Mouse (Mus musculus) urinary bladder, postnatal 36 days (tissue): Measurements from ENCODE around the gene Ccni.
A peak's percentile ranks its signal among the peaks of the same experiment; 100 is the strongest.

Experiments
- DNase-seq, 2 experiments: peaks; one replicate each; pipeline ENCODE4 v3.0.0; 2022; ENCODE audit warnings: low spot score in 2 of 2, mixed read lengths in 1 of 2

Gene Ccni

GRCm38 (mm10) chr5:93201181-93201580 is 5.1 kb downstream of the Ccni start:
- DNase-seq, result no peak

- no peak for DNase-seq
Observed at GRCm38 (mm10) chr5:93198232-93198631, 8.1 kb downstream of the Ccni start.

DNA sequence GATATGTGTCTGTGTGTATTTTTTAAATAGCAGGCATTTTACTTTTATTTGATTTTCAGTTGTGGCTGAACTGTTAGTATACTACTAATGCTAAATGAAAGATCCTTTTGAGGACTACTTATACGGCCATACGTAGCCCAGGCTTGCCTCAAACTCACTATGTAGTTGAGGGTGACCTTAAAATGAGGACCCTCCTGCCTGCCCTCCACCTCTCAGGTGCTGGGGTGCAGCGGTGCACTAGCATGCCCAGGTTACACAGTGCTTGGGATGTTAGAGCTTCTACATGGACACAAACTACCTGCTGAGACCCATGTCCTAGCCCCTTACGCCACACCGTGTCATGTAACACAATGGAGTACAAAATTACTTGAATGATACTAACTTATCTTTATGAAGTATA is 15.9 kb downstream of the Ccni start:
- DNase-seq, result no peak

- DNase-seq, result no peak
Observed at GRCm38 (mm10) chr5:93189607-93190006, 16.7 kb downstream of the Ccni start.

GRCm38 (mm10) chr5:93184548-93184947 is 21.7 kb downstream of the Ccni start:
- no peak for DNase-seq

GRCm38 (mm10) chr5:93183311-93183710 is 23.0 kb downstream of the Ccni start:
- no peak for DNase-seq

DNA sequence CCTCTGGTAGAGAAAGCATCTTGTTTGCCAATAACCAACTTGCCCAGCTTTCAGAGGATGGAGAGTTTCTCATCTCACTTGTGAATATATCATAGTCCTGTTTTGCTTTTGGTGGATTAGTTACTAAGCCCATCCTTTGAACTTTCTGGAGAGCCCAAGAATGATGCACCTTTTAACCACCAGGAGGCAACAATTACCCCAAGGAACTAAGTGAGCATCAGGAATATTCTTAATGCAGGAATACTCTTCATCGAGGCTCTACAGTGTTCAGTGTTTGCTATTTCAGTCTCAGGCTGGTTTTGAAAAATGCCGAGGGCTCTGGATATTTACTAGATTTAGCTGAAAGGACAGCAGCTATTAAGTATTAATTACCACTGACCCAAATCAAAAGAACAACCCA is 26.0 kb downstream of the Ccni start:
- no peak for DNase-seq

DNA sequence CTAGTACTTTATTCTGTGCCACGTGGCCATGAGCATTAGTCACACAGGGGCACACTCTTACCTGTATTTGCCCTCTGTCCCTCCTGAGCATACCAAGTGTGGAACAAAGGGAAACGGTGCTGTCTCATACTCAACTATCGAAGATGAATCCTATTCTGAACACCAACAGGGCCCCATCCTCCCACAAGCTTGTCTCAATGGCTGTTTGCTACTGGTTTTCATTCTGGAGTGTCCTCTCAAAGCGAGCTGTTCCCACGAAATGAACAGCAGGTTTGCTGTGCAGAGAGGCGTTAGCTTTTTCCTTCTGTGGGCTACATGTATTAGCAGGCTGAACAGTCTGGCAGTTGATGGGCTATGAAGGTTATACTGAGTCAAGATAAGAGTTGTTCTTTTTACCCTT is 27.7 kb downstream of the Ccni start:
- DNase-seq, result no peak

GRCm38 (mm10) chr5:93174675-93175074 is 31.6 kb downstream of the Ccni start:
- DNase-seq, result no peak

- no peak for DNase-seq
Observed at GRCm38 (mm10) chr5:93172536-93172935, 33.8 kb downstream of the Ccni start.

DNA sequence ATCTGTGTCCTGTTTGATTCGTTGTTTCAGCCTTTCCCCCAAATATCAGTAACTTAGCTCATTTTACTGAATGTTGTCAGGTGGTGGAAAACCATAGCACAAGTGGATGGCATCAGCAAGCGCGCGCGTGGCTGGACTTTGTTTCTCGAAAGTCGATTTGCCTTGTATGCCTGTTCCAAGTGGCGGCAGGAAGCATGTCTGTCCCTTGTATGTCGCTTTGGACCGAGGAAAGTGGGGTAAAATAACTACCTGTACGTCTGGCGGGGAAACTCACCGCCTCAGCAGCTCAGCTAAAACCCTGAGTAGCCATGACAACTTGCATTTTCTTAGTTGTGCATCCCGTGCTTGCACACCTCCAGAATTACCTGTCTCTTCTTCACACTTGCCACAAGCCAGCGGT is 34.9 kb downstream of the Ccni start:
- no peak for DNase-seq

- DNase-seq, result no peak
Observed at GRCm38 (mm10) chr5:93168654-93169053, 37.6 kb downstream of the Ccni start.

- no peak for DNase-seq
Observed at GRCm38 (mm10) chr5:93167919-93168516, 38.3 kb downstream of the Ccni start.

DNA sequence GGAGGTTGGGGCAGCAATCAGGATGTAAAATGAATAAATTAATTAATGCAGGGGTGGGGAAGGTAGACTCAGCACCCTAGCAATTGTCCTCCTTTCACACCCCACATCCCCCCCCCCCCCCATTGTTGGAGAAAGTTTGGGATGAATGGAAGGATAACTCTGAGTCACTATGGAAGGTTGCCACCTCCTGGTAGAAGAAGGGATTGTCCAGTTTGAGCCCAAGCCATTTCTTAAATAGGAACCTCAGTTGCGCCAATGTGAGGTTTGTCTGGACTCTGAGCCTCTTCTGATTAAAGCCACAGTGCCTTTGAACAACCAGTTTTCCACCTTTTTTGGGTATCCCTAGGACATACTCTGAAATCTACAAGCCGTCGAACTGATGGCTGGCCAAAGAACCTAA is 42.8 kb downstream of the Ccni start:
- DNase-seq, result peak in 1 of 2 experiments; percentile 32

DNA sequence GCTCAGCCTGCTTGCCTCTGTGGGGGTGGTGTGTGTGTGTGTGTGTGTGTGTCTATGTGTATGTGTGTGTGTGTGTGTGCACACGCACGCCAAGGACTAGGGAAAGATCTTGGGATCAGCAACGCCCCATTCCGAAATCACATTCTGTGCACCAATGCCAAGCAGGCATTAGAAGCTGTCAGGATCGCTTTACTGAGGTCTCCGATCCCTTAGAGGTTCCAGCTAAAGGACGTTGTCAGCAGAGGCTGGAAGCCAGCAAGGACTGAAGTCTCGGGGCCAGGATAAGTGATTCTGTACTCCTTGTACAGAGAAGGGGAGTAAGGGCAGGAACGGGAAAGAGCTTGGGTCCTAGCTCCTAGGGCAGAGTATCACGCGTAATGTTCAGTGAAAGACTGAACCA is 51.9 kb downstream of the Ccni start:
- no peak for DNase-seq

GRCm38 (mm10) chr5:93152451-93152850 is 53.8 kb downstream of the Ccni start:
- DNase-seq, result no peak

GRCm38 (mm10) chr5:93151985-93152384 is 54.3 kb downstream of the Ccni start:
- no peak for DNase-seq

DNA sequence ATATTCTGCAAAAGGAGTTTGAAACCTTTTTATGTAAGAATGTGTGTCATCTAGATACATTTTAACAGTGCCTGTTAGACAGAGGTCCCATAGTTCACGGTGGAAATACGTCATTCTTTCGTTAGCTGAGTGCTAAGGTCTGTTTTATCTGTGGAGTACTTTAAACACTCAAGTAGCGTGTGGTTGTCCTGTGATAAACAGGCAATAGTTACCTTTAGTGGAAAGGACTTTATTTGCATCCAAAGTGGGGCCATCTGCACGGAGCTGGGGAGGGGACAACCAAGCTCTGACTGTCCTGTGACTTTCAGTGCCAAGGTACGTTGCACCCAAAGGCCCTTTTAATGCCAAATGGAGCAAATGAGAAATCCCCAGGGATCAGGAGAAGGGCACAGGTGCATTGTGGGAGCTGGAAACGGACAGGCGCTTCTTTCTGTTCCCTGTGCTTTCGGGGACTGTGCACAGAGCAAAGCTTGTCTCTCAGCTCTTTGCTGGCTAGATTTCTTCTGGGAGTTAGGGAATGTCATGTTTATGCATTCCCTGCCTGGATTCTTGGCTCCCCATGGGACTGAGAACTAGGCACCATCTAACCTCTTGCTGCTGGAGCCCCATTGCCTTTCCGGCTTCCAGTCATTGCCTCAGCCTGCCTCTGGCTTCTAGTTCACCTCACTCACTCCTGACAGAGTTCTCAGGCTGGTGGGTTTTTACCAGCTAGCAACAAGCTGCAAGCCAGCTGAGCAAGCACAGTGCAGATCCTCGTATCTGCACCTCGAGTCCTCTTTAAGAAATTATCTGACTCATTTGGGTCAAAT is 56.1 kb downstream of the Ccni start:
- DNase-seq, result no peak

- no peak for DNase-seq
Observed at GRCm38 (mm10) chr5:93145504-93145903, 60.8 kb downstream of the Ccni start.

DNA sequence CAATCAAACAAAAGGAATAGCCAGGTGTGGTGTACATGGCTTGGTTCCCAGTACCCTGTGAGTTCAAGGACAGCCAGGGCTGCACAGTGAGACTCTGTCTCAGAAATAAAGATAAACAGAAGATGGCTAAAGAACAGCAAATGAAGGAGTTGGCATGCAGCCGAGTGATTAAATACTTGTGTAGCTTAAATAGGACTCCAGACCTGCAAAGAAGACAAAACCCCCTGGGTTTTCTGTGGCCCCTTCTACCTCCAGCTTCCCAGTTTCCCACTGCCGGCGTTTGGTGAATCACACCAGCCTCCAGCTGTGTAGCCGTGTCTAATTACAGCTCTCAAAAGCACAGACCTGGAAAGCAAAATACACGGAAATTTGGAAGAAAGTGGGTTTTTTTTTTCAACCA is 61.4 kb downstream of the Ccni start:
- DNase-seq, result no peak

- DNase-seq, result no peak
Observed at GRCm38 (mm10) chr5:93143360-93144091, 62.8 kb downstream of the Ccni start.

DNA sequence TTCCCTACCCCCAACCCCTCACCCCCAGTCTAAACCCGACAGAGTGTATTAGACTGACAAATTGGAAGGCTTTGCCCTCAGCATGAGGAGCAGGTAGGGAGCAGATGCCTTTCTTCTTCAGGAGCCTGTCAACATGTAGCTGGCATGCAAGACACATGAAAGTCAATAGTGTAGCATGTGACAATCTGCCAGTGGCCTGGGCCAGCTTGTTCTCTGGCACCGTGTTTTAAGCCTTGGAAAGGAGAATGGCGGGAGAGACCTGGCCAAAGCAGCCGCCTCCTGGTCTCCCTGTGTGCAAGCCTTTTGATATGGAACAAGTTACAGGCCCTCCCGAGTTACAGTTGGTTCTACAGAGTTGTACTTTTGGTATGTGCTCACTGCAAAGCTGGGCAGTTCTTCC is 65.5 kb downstream of the Ccni start:
- DNase-seq, result no peak

DNA sequence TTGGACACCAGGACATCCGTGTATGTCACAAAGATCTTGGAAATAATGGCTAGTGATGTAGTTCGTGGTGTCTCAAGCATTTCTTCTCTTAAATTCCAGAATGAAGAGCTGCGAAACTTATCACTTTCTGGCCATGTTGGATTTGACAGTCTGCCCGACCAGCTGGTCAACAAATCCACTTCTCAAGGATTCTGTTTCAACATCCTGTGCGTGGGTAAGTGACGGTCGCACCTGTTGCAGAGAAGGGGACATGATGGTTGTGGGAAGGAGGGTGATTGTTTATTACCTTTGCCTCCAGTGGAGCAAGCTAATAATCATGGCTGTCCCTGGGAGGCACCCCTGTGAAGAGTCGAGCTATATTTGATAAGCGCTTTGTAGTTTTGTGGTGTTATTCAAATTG is 66.9 kb downstream of the Ccni start:
- no peak for DNase-seq
